Mouse (Mus musculus) right cerebral cortex, postnatal 10 days (tissue): ENCODE results near the gene Ubac2.
A peak's percentile ranks its signal among the peaks of the same experiment; 100 is the strongest.
"Not testable (repeated sequence)": the region's sequence is repeated elsewhere in the genome, so short reads cannot be mapped to it uniquely, and the experiment has no call there.

ENCODE experiments used
- DNase-seq, 2 experiments: peaks; one replicate each; pipeline ENCODE4 v3.0.0; 2021; ENCODE audit warnings: low spot score in 2 of 2

Gene Ubac2

GRCm38 (mm10) chr14:122041413-122041825, 163.0 kb downstream of the Ubac2 start:
- no peak for DNase-seq

- no peak for DNase-seq
Measured at GRCm38 (mm10) chr14:122042142-122042694, 163.8 kb downstream of the Ubac2 start.

- DNase-seq: no peak
Measured at GRCm38 (mm10) chr14:122047784-122048183, 169.4 kb downstream of the Ubac2 start.

- DNase-seq: no peak
Measured at GRCm38 (mm10) chr14:122048816-122049215, 170.4 kb downstream of the Ubac2 start.

GRCm38 (mm10) chr14:122052896-122053635, 174.6 kb downstream of the Ubac2 start:
- no peak for DNase-seq

- no peak for DNase-seq
Measured at GRCm38 (mm10) chr14:122056871-122057270, 178.5 kb downstream of the Ubac2 start.

DNA sequence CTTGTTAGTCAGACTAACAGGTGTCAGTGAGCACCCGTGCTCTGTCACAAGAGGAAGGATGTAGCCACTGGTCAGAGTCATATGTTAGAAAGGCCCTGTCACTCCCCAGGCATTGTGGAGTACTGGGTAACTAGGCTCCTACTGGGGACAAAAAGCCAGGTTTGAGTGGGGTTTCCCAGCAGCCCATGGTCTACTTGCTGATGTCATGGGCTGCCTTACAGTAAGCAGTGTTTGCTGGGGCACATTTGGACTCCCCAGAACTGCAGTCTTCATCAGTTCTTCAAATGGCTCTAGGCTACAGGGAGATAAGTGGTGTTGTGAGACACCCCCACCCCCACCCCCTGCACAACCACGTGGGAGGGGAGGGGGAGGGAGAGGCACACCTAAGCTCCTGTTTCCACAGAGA, 179.5 kb downstream of the Ubac2 start:
- DNase-seq: no peak

- DNase-seq: peak; percentile 77 to 84
Measured at GRCm38 (mm10) chr14:122060642-122061041, 182.2 kb downstream of the Ubac2 start.

GRCm38 (mm10) chr14:122061376-122061775, 183.0 kb downstream of the Ubac2 start:
- no peak for DNase-seq

DNA sequence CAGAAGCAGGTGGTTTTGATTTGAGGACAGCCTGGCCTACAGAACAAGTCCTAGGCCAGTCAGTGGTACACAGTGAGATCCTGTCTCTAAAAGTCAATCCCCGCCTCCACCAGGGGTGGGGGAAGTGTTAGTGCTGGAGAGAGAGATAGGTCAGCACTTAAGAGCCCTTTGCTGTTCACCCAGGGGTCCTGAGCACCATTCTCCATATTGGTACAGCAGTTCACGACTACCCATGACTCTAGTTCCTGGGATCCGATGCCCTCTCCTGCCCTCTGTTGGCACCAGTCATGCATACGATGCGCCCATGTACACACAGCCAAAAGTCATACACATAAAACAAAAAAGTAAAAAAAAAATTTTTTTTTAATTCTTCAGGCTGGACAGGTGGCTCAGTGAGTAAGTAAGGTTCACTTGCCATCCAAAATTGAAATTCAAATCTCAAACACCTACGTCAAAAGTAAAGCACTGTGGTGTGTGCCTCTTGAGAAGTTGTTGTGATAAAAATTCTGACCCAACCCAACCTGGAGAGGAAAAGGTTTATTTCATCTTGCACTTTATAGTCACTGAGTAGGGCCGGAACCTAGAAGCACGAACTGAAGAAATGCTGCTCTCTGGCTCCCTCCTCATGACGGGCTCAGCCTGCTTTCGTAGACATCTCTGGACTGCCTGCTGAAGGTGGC, 184.1 kb downstream of the Ubac2 start:
- no peak for DNase-seq

DNA sequence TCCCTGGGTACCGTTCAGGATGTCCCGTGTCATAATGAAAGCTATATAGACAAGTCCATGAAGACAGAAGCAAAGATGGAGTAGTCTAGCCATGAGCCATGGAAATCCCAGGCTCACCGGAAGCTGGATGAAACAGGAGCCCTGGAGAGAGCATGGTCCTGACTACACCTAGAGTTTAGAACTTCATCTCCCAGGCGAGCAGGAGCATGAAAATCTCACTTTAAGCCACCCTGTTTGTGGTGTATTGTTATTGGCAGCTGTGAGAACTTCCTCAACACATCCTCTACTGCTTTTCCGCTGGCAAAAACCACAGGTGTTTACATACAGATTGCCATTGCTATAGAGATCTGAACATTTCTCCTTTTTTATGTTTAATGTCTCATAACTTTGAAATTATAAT, 185.2 kb downstream of the Ubac2 start:
- no peak for DNase-seq

- peak; percentile 51 to 74 for DNase-seq
Measured at GRCm38 (mm10) chr14:122064519-122064918, 186.1 kb downstream of the Ubac2 start.

DNA sequence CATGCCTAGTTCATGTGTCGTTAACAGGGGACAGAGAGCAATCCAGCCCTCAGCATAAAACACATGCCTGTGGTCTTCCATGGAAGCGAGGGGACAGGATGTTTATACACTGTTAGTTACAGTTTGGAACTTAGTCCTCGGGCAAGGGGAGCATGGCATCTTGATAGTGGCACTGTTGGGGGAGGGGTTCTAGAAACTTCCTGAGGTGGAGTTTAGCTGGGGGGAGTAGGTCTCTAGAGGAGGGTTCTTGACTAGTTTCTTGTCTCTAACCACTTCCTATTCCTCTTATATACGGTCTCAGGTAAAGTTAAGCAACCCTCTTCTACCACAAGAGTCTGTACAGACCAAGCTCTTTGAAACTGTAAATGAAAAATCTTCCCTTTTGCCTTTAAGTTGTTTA, 187.8 kb downstream of the Ubac2 start:
- DNase-seq: no peak

DNA sequence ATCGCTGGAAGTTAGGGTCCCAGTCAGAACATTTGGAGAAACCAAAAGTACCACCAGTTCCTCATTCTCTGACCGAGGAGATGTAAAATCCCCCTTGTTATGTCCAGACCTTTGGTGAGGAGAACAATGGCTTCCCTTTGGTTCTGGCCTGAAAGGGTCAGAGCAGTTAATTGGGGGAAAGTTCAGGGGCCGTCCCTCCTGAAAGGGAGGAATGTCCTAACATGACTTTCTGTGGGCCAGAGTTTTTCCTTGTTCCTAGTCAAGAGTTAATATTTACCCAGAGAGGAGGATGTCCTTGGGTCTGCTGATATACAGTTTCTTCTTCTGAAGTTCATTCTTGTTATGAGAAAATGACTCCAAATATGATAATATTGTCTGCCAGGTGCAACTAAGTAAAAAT, 189.6 kb downstream of the Ubac2 start:
- not testable (repeated sequence) for DNase-seq

- no peak for DNase-seq
Measured at GRCm38 (mm10) chr14:122068801-122069695, 190.6 kb downstream of the Ubac2 start.

GRCm38 (mm10) chr14:122069948-122070347, 191.5 kb downstream of the Ubac2 start:
- DNase-seq: no peak
